Mouse (Mus musculus) megakaryocyte, embryonic 14.5 days (primary cell): ENCODE data around the gene Psmd12.

Experiments used
- FLI1 ChIP-seq: IDR thresholded peaks from 2 replicates; pipeline ENCODE4 v1.6.1; 2012; ENCODE audit warnings: low read length, inconsistent platforms, mixed read lengths
- GATA1 ChIP-seq: IDR thresholded peaks from 3 replicates; pipeline ENCODE4 v1.6.1; 2012; ENCODE audit warnings: mixed read lengths, low read length, inconsistent platforms, borderline replicate concordance

DNA sequence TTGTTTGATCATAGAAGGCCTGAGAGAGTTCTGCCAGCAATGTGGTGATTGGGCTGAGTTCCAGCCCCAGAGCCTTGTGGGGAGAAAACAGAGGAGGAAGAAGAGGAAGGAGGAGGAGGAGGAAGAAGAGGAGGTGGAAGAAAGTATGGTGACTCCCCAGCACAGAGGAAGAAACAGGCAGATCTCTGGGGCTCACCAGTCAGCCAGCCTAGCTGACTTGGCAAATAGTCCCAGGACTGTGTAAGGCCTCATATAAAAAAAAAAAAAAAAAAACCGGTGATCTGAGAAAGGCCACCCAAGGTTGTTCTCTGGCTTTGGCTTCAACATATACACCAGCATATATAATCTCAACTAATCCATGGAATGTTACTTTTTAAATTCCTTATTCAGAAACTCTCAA lies 13.3 kb upstream of the Psmd12 start:
- no peak for TF ChIP-seq FLI1
- no peak for TF ChIP-seq GATA1
